Mouse (Mus musculus) liver, adult 2 months (tissue): ENCODE results near the gene Ciao2a. TPM values are rescaled to one million over a fixed set of nuclear protein-coding genes. Genes with fewer than 3 reads are reported as not detected.

Source experiments
- DNase-seq: peaks from one replicate; pipeline ENCODE4 v3.0.0-alpha.2; 2011; ENCODE audit warnings: low read depth, low spot score; ENCODE audit errors: extremely low read depth
- H3K27ac ChIP-seq: fragments of 200-500 bp; replicated peaks from 2 replicates; pipeline ENCODE4 v1.5.1; 2012; ENCODE audit warnings: low read depth, mild to moderate bottlenecking, control low read depth, inconsistent platforms, low read length; ENCODE audit not compliant: insufficient read depth
- H3K27me3 ChIP-seq: fragments of 200-500 bp; 2 replicates; pipeline ENCODE4 v1.6.1; 2012; ENCODE audit warnings: mild to moderate bottlenecking, moderate library complexity, low read length, inconsistent platforms; ENCODE audit not compliant: control insufficient read depth, insufficient read depth
- H3K36me3 ChIP-seq: fragments of 200-500 bp; 2 replicates; pipeline ENCODE4 v1.6.1; 2012; ENCODE audit warnings: low read length, inconsistent platforms; ENCODE audit not compliant: control insufficient read depth, insufficient read depth
- H3K4me1 ChIP-seq: fragments of 200-500 bp; 2 replicates; pipeline ENCODE4 v1.6.1; 2011; ENCODE audit warnings: low read length; ENCODE audit not compliant: control insufficient read depth, insufficient read depth
- H3K4me3 ChIP-seq: fragments of 200-500 bp; 2 replicates; pipeline ENCODE4 v1.5.1; 2011; ENCODE audit warnings: low read depth, mild to moderate bottlenecking, control low read depth, low read length, moderate library complexity; ENCODE audit not compliant: insufficient read depth
- H3K79me2 ChIP-seq: fragments of 200-500 bp; 2 replicates; pipeline ENCODE4 v1.6.1; 2012; ENCODE audit warnings: inconsistent platforms, mild to moderate bottlenecking, low read length, moderate library complexity; ENCODE audit not compliant: control insufficient read depth, insufficient read depth
- H3K9ac ChIP-seq: fragments of 200-500 bp; 2 replicates; pipeline ENCODE4 v1.6.1; 2012; ENCODE audit warnings: low read depth, mild to moderate bottlenecking, control low read depth, inconsistent platforms, low read length
- CTCF ChIP-seq: fragments of 200-500 bp; IDR thresholded peaks from 2 replicates; pipeline ENCODE4 v1.5.1; 2011; ENCODE audit warnings: low read depth, low read length, control low read depth
- POLR2A ChIP-seq: fragments of 200-500 bp; IDR thresholded peaks from 2 replicates; pipeline ENCODE4 v1.6.1; 2011; ENCODE audit warnings: low read length, control low read depth; ENCODE audit not compliant: insufficient read depth; ENCODE audit errors: extremely low read depth
- WGBS: fragments of 180-500 bp; shearing (Covaris S2); methylation state at CpG from one replicate; pipeline ENCODE4 v1.1.7; 2018; 5-methylcytosine and 5-hydroxymethylcytosine counted together
- polyA plus RNA-seq: library from polyadenylated mRNA; depleted of rRNA; stranded (reverse); fragments of >200 nt; gene quantifications from 2 replicates; pipeline ENCODE4 v1.2.3, GENCODE M21; 2012
- total RNA-seq: library from RNA; depleted of rRNA; stranded (reverse); fragments of >200 nt; gene quantifications from 2 replicates; pipeline ENCODE4 v1.2.3, GENCODE M21; 2014

Ciao2a gene
- total and polyA plus RNA-seq, 2 experiments, result 13.6 to 47.0 TPM

- no peak for DNase-seq
- H3K27me3 ChIP-seq, result no peaks in the 10 kb centered on the region
- peak overlapping the region; percentile 87 for H3K9ac ChIP-seq
- H3K27ac ChIP-seq, result 0 out of 2 replicates have a peak overlapping the region, but pooled peaks have one; percentile 50
- H3K4me1 ChIP-seq, result peaks cover 33% of the 10 kb centered on the region
- H3K36me3 ChIP-seq, result no peaks in the 10 kb centered on the region
- H3K4me3 ChIP-seq, result peak overlapping the region; percentile 72
- H3K79me2 ChIP-seq, result peaks cover 33% of the 10 kb centered on the region; the same call in 1 of the 2 replicates
- no peak for TF ChIP-seq POLR2A
- no peak for TF ChIP-seq CTCF
- 53% methylated on average over 6 of the region's 6 CpGs for WGBS
These were observed 32.5 kb downstream of the Ciao2a start for GRCm38 (mm10) chr9:66158885-66159430.

- Histone ChIP-seq H3K4me1 (peaks cover 31% of the 10 kb centered on the region), H3K79me2 (peaks cover 33% of the 10 kb centered on the region; the same call in 1 of the 2 replicates), H3K4me3 (no peak overlapping the region), H3K27me3 (no peaks in the 10 kb centered on the region), H3K36me3 (no peaks in the 10 kb centered on the region; the same call in 1 of the 2 replicates), H3K27ac (no peak overlapping the region), H3K9ac (no peak overlapping the region)
- 97% methylated on average over 2 of the region's 2 CpGs for WGBS
- no peak for DNase-seq
- peak; percentile 12; the same call in 1 of the 2 replicates for TF ChIP-seq CTCF
- TF ChIP-seq POLR2A, result no peak
These were observed 33.7 kb downstream of the Ciao2a start for GRCm38 (mm10) chr9:66160155-66160554.

GRCm38 (mm10) chr9:66162995-66163394 is 36.6 kb downstream of the Ciao2a start:
- Histone ChIP-seq H3K36me3 (peaks cover 9% of the 10 kb centered on the region; the same call in 1 of the 2 replicates), H3K27ac (no peak overlapping the region), H3K4me3 (no peak overlapping the region), H3K79me2 (peaks cover 36% of the 10 kb centered on the region; the same call in 1 of the 2 replicates), H3K4me1 (peaks cover 13% of the 10 kb centered on the region), H3K27me3 (no peaks in the 10 kb centered on the region), H3K9ac (no peak overlapping the region)
- peak; percentile 41; the same call in 1 of the 2 replicates for TF ChIP-seq CTCF
- no peak for TF ChIP-seq POLR2A
- peak; percentile 68 for DNase-seq
- WGBS, result 32% methylated on average over 9 of the region's 9 CpGs

DNA sequence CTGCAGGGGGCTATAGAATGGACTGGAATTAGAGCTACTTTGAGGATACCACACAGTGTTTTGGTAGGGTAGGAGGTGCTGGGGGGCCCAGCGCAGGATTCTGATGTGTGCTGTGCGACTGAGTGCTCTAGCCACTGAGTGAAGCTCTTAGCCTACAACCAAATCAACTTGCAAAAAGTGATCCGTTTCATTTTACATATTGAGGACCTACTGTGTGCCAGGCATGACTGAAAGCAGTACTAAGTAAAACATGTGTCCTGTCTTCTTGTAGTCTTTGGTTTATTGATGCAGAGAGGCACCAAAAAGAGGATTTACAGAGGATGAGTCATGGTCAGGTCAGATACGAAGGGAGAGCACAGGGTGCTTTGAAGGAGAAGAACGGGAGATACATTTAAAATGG is 40.8 kb downstream of the Ciao2a start:
- Histone ChIP-seq H3K27me3 (no peaks in the 10 kb centered on the region), H3K4me3 (no peak overlapping the region), H3K79me2 (peaks cover 18% of the 10 kb centered on the region; the same call in 1 of the 2 replicates), H3K36me3 (peaks cover 15% of the 10 kb centered on the region; the same call in 1 of the 2 replicates), H3K9ac (no peak overlapping the region), H3K4me1 (peaks cover 7% of the 10 kb centered on the region), H3K27ac (no peak overlapping the region)
- WGBS, result 91% methylated on average over 5 of the region's 5 CpGs
- no peak for TF ChIP-seq POLR2A
- no peak for TF ChIP-seq CTCF
- DNase-seq, result no peak

- peaks cover 18% of the 10 kb centered on the region; the same call in 1 of the 2 replicates for H3K79me2 ChIP-seq
- peaks cover 15% of the 10 kb centered on the region; the same call in 1 of the 2 replicates for H3K36me3 ChIP-seq
- H3K4me3 ChIP-seq, result no peak overlapping the region
- H3K4me1 ChIP-seq, result no peaks in the 10 kb centered on the region
- 81% methylated on average over 1 of the region's 1 CpGs for WGBS
- no peak overlapping the region for H3K27ac ChIP-seq
- H3K27me3 ChIP-seq, result no peaks in the 10 kb centered on the region
- no peak overlapping the region for H3K9ac ChIP-seq
- TF ChIP-seq POLR2A (no peak), CTCF (no peak)
- DNase-seq, result no peak
These were observed 41.8 kb downstream of the Ciao2a start for GRCm38 (mm10) chr9:66168233-66168632.

GRCm38 (mm10) chr9:66170506-66170905 is 44.1 kb downstream of the Ciao2a start:
- H3K27me3 ChIP-seq, result no peaks in the 10 kb centered on the region
- WGBS, result 97% methylated on average over 5 of the region's 5 CpGs
- H3K9ac ChIP-seq, result no peak overlapping the region
- H3K79me2 ChIP-seq, result peaks cover 17% of the 10 kb centered on the region; the same call in 1 of the 2 replicates
- TF ChIP-seq POLR2A, result no peak
- TF ChIP-seq CTCF, result no peak
- H3K4me1 ChIP-seq, result no peaks in the 10 kb centered on the region; the same call in 1 of the 2 replicates
- peaks cover 14% of the 10 kb centered on the region; the same call in 1 of the 2 replicates for H3K36me3 ChIP-seq
- no peak for DNase-seq
- no peak overlapping the region for H3K27ac ChIP-seq
- no peak overlapping the region for H3K4me3 ChIP-seq
